Mouse (Mus musculus): Measurements from ENCODE around the gene Dennd4a.

Dennd4a gene

GRCm38 (mm10) chr9:64913973-64914372 is 102.8 kb downstream of the Dennd4a start:
- DNase-seq (ENCODE audit: low spot score in 2 of 2) = no peak

GRCm38 (mm10) chr9:64914629-64915028 is 103.5 kb downstream of the Dennd4a start:
- no peak for DNase-seq (ENCODE audit: low spot score in 2 of 2)

GRCm38 (mm10) chr9:64918560-64918959 is 107.4 kb downstream of the Dennd4a start:
- DNase-seq (ENCODE audit: low spot score in 2 of 2) = no peak

GRCm38 (mm10) chr9:64925771-64926170 is 114.6 kb downstream of the Dennd4a start:
- DNase-seq (ENCODE audit: low spot score in 2 of 2) = no peak

- peak; percentile 63 to 65 for DNase-seq (ENCODE audit: low spot score in 2 of 2)
Observed at GRCm38 (mm10) chr9:64926201-64926991, 115.3 kb downstream of the Dennd4a start.

- DNase-seq (ENCODE audit: low spot score in 2 of 2) = peak; percentile 12 to 55
Observed at GRCm38 (mm10) chr9:64930256-64930655, 119.1 kb downstream of the Dennd4a start.

GRCm38 (mm10) chr9:64931751-64932610 is 120.8 kb downstream of the Dennd4a start:
- peak; percentile 28 to 39 for DNase-seq (ENCODE audit: low spot score in 2 of 2)

- peak; percentile 83 to 88 for DNase-seq (ENCODE audit: low spot score in 2 of 2)
Observed at GRCm38 (mm10) chr9:64934015-64934754, 123.0 kb downstream of the Dennd4a start.

GRCm38 (mm10) chr9:64936508-64936907 is 125.4 kb downstream of the Dennd4a start:
- DNase-seq (ENCODE audit: low spot score in 2 of 2) = peak; percentile 44 to 58

- no peak for DNase-seq (ENCODE audit: low spot score in 2 of 2)
Observed at GRCm38 (mm10) chr9:64937491-64937890, 126.4 kb downstream of the Dennd4a start.

GRCm38 (mm10) chr9:64938535-64938934 is 127.4 kb downstream of the Dennd4a start:
- DNase-seq (ENCODE audit: low spot score in 2 of 2) = no peak

- no peak for DNase-seq (ENCODE audit: low spot score in 2 of 2)
Observed at GRCm38 (mm10) chr9:64939281-64939680, 128.1 kb downstream of the Dennd4a start.

GRCm38 (mm10) chr9:64939790-64940189 is 128.7 kb downstream of the Dennd4a start:
- DNase-seq (ENCODE audit: low spot score in 2 of 2) = no peak

- no peak for DNase-seq (ENCODE audit: low spot score in 2 of 2)
Observed at GRCm38 (mm10) chr9:64940731-64941346, 129.7 kb downstream of the Dennd4a start.

- no peak for DNase-seq (ENCODE audit: low spot score in 2 of 2)
Observed at GRCm38 (mm10) chr9:64941650-64942049, 130.5 kb downstream of the Dennd4a start.

- no peak for DNase-seq (ENCODE audit: low spot score in 2 of 2)
Observed at GRCm38 (mm10) chr9:64943997-64944396, 132.9 kb downstream of the Dennd4a start.

GRCm38 (mm10) chr9:64947483-64948095 is 136.4 kb downstream of the Dennd4a start:
- DNase-seq (ENCODE audit: low spot score in 2 of 2) = no peak

- DNase-seq (ENCODE audit: low spot score in 2 of 2) = no peak
Observed at GRCm38 (mm10) chr9:64951161-64951657, 140.1 kb downstream of the Dennd4a start, which contains the start of gene Slc24a1. Slc24a1 (minus strand) TSS chr9:64951607.

- DNase-seq (ENCODE audit: low spot score in 2 of 2) = no peak
Observed at GRCm38 (mm10) chr9:64952055-64952454, 140.9 kb downstream of the Dennd4a start.

- no peak for DNase-seq (ENCODE audit: low spot score in 2 of 2)
Observed at GRCm38 (mm10) chr9:64953190-64953589, 142.1 kb downstream of the Dennd4a start.

- no peak for DNase-seq (ENCODE audit: low spot score in 2 of 2)
Observed at GRCm38 (mm10) chr9:64956337-64956736, 145.2 kb downstream of the Dennd4a start.
